Mouse (Mus musculus) heart, embryonic 12.5 days (tissue): ENCODE data around the gene Kynu. TPM values are rescaled to one million over a fixed set of nuclear protein-coding genes. Genes with fewer than 3 reads are reported as not detected.

ENCODE experiments used
- ATAC-seq: fragments of 200-750 bp; cut with Nextera tagmentation; 2 replicates; pipeline ENCODE4 v1.8.0; 2017; ENCODE audit warnings: moderate TSS enrichment, moderate library complexity; ENCODE audit not compliant: insufficient number of reproducible peaks, low FRiP score
- H3K27ac ChIP-seq: fragments of 300-500 bp; sonication (generic); 2 replicates; pipeline ENCODE4 v1.5.1; 2016; ENCODE audit warnings: mild to moderate bottlenecking, moderate library complexity; ENCODE audit not compliant: poor library complexity, severe bottlenecking
- H3K27me3 ChIP-seq: fragments of 300-500 bp; sonication (generic); replicated peaks from 2 replicates; pipeline ENCODE4 v1.6.1; 2016; ENCODE audit warnings: mild to moderate bottlenecking, moderate library complexity
- H3K36me3 ChIP-seq: fragments of 300-500 bp; sonication (generic); 2 replicates; pipeline ENCODE4 v1.6.1; 2016; ENCODE audit warnings: mild to moderate bottlenecking, moderate library complexity
- H3K4me1 ChIP-seq: fragments of 300-500 bp; sonication (generic); replicated peaks from 2 replicates; pipeline ENCODE4 v1.6.1; 2016; ENCODE audit warnings: mild to moderate bottlenecking
- H3K4me2 ChIP-seq: fragments of 300-500 bp; sonication (generic); 2 replicates; pipeline ENCODE4 v1.6.1; 2016; ENCODE audit warnings: mild to moderate bottlenecking, moderate library complexity
- H3K4me3 ChIP-seq: fragments of 300-500 bp; sonication (generic); 2 replicates; pipeline ENCODE4 v1.5.1; 2016; ENCODE audit warnings: mild to moderate bottlenecking
- H3K9ac ChIP-seq: fragments of 300-500 bp; sonication (generic); 2 replicates; pipeline ENCODE4 v1.6.1; 2016; ENCODE audit warnings: mild to moderate bottlenecking, moderate library complexity
- H3K9me3 ChIP-seq: fragments of 300-500 bp; sonication (generic); replicated peaks from 2 replicates; pipeline ENCODE4 v1.6.1; 2016; ENCODE audit warnings: mild to moderate bottlenecking, moderate library complexity
- WGBS: fragments of 180-500 bp; shearing (Covaris S2); methylation state at CpG from one replicate; pipeline ENCODE4 v1.1.7; 2016; 5-methylcytosine and 5-hydroxymethylcytosine counted together
- polyA plus RNA-seq: library from polyadenylated mRNA; unstranded; fragments of >200 nt; fragmentation: Nextera tagmentation; extraction: Ambion mirVana; gene quantifications from 2 replicates; pipeline ENCODE4 v1.2.1, GENCODE M21; 2016

Gene Kynu
- polyA plus RNA-seq, 1 experiment from 2014 or later = not detected

DNA sequence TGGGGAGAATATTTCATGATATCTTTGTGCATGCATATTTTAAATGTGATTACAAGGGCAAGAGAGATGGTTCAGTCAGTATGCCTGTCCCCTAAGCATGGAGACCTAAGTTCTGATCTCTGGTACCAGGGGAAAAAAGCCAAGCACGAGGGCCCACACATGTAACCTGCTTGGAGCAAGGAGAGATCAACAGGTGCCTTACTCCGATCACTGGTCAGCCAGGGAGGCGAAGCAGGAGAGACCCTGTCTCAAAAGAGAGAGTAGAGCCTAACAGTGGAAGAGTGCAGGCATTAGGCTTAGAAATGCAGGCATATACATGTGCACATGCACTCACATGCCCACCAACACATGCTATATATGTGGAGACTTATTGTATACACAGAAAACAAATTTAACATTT is 173.7 kb downstream of the Kynu start:
- no peak overlapping the region for H3K4me2 ChIP-seq
- H3K4me1 ChIP-seq = no peaks in the 10 kb centered on the region
- 71% methylated on average over 3 of the region's 3 CpGs for WGBS
- H3K27me3 ChIP-seq = no peaks in the 10 kb centered on the region
- no peaks in the 10 kb centered on the region for H3K36me3 ChIP-seq
- ATAC-seq = no peak
- no peak overlapping the region for H3K27ac ChIP-seq
- no peaks in the 10 kb centered on the region; the same call in 1 of the 2 replicates for H3K9me3 ChIP-seq
- no peak overlapping the region for H3K9ac ChIP-seq
- no peak overlapping the region for H3K4me3 ChIP-seq

Other genes with a start within 250 kb of the Kynu start
- 0.38 and 0.64 TPM in 2 replicates for gene Arhgap15, start 193.5 kb downstream of the Kynu start, polyA plus RNA-seq